Mouse (Mus musculus) kidney, embryonic 14.5 days (tissue): Measurements from ENCODE around the gene Clasp2. TPM values are rescaled to one million over a fixed set of nuclear protein-coding genes. Genes with fewer than 3 reads are reported as not detected.

Source experiments
- ATAC-seq: fragments of 200-750 bp; cut with Nextera tagmentation; 2 replicates; pipeline ENCODE4 v1.8.0; 2017; ENCODE audit warnings: moderate number of reproducible peaks, mild to moderate bottlenecking, moderate TSS enrichment, moderate library complexity; ENCODE audit not compliant: low FRiP score, low TSS enrichment
- H3K27ac ChIP-seq: fragments of 300-500 bp; sonication (generic); 2 replicates; pipeline ENCODE4 v1.5.1; 2014; ENCODE audit warnings: low read depth, mild to moderate bottlenecking, low read length, moderate library complexity, mixed read lengths
- H3K27me3 ChIP-seq: fragments of 300-500 bp; sonication (generic); 2 replicates; pipeline ENCODE4 v1.6.1; 2014; ENCODE audit warnings: mild to moderate bottlenecking, low read length; ENCODE audit not compliant: control insufficient read depth, insufficient read depth
- H3K36me3 ChIP-seq: fragments of 300-500 bp; sonication (generic); 2 replicates; pipeline ENCODE4 v1.6.1; 2014; ENCODE audit warnings: low read length, mixed read lengths; ENCODE audit not compliant: control insufficient read depth, insufficient read depth
- H3K4me1 ChIP-seq: fragments of 300-500 bp; sonication (generic); 2 replicates; pipeline ENCODE4 v1.6.1; 2014; ENCODE audit warnings: low read length, mixed read lengths; ENCODE audit not compliant: control insufficient read depth, insufficient read depth
- H3K4me2 ChIP-seq: fragments of 300-500 bp; sonication (generic); replicated peaks from 2 replicates; pipeline ENCODE4 v1.6.1; 2014; ENCODE audit warnings: low read depth, mild to moderate bottlenecking, low read length
- H3K4me3 ChIP-seq: fragments of 300-500 bp; sonication (generic); 2 replicates; pipeline ENCODE4 v1.5.1; 2014; ENCODE audit warnings: mild to moderate bottlenecking, low read length
- H3K9ac ChIP-seq: fragments of 300-500 bp; sonication (generic); 2 replicates; pipeline ENCODE4 v1.6.1; 2014; ENCODE audit warnings: low read depth, mild to moderate bottlenecking, low read length, moderate library complexity
- H3K9me3 ChIP-seq: fragments of 300-500 bp; sonication (generic); 2 replicates; pipeline ENCODE4 v1.6.1; 2016; ENCODE audit warnings: low read length; ENCODE audit not compliant: control insufficient read depth
- WGBS: fragments of 180-500 bp; shearing (Covaris S2); extraction: QIAGEN DNeasy Blood & Tissue Kit; methylation state at CpG from one replicate; pipeline ENCODE4 v1.1.7; 2014; 5-methylcytosine and 5-hydroxymethylcytosine counted together
- polyA plus RNA-seq: library from polyadenylated mRNA; unstranded; fragments of >200 nt; fragmentation: Nextera tagmentation; extraction: Ambion mirVana; gene quantifications from 2 replicates; pipeline ENCODE4 v1.2.1, GENCODE M21; 2014

The Clasp2 gene
- polyA plus RNA-seq, 1 experiment from 2014 or later, result 29.6 TPM

- 82% methylated on average over 9 of the region's 9 CpGs for WGBS
- H3K4me3 ChIP-seq, result no peak overlapping the region
- H3K36me3 ChIP-seq, result no peaks in the 10 kb centered on the region
- no peaks in the 10 kb centered on the region for H3K9me3 ChIP-seq
- H3K4me1 ChIP-seq, result no peaks in the 10 kb centered on the region
- ATAC-seq, result no peak
- H3K4me2 ChIP-seq, result no peak overlapping the region
- H3K9ac ChIP-seq, result no peak overlapping the region
- H3K27me3 ChIP-seq, result no peaks in the 10 kb centered on the region
- H3K27ac ChIP-seq, result no peak overlapping the region
These were observed 87.4 kb downstream of the Clasp2 start for GRCm38 (mm10) chr9:113828719-113829118.

GRCm38 (mm10) chr9:113830219-113830618 lies 88.9 kb downstream of the Clasp2 start:
- no peaks in the 10 kb centered on the region for H3K9me3 ChIP-seq
- H3K27ac ChIP-seq, result no peak overlapping the region
- no peak overlapping the region for H3K9ac ChIP-seq
- no peak for ATAC-seq
- no peaks in the 10 kb centered on the region for H3K36me3 ChIP-seq
- no peak overlapping the region for H3K4me3 ChIP-seq
- no peaks in the 10 kb centered on the region for H3K27me3 ChIP-seq
- WGBS, result 81% methylated on average over 3 of the region's 3 CpGs
- no peaks in the 10 kb centered on the region for H3K4me1 ChIP-seq
- H3K4me2 ChIP-seq, result no peak overlapping the region

DNA sequence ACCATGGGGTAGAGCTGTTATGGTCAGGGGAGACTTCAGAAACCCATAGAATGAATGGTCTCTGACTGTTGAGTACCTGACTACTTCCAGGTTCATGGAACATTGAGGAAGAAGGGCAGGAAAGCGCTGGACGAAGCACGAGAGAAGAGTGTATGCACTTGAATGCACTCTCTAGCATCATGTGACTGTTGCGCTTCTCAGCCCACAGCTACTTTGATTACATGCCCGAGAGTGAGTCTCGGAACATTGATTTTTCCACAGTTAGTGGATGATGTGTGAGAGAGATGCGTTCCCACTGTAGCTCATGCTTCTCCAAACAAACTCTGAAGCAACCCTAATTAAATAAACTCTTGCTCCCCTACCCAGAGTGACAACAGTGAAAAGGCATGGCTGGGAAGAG lies 92.2 kb downstream of the Clasp2 start:
- H3K4me3 ChIP-seq, result no peak overlapping the region
- no peaks in the 10 kb centered on the region for H3K9me3 ChIP-seq
- H3K9ac ChIP-seq, result no peak overlapping the region
- WGBS, result 55% methylated on average over 7 of the region's 7 CpGs
- H3K27ac ChIP-seq, result no peak overlapping the region
- no peaks in the 10 kb centered on the region for H3K36me3 ChIP-seq
- H3K27me3 ChIP-seq, result no peaks in the 10 kb centered on the region
- ATAC-seq, result no peak; the same call in 1 of the 2 replicates
- no peak overlapping the region for H3K4me2 ChIP-seq
- no peaks in the 10 kb centered on the region for H3K4me1 ChIP-seq

- no peak overlapping the region for H3K9ac ChIP-seq
- no peak overlapping the region for H3K4me3 ChIP-seq
- H3K27ac ChIP-seq, result no peak overlapping the region
- no peaks in the 10 kb centered on the region for H3K9me3 ChIP-seq
- H3K36me3 ChIP-seq, result peaks cover 3% of the 10 kb centered on the region; the same call in 1 of the 2 replicates
- WGBS, result 88% methylated on average over 4 of the region's 4 CpGs
- H3K27me3 ChIP-seq, result no peaks in the 10 kb centered on the region
- ATAC-seq, result no peak
- H3K4me1 ChIP-seq, result no peaks in the 10 kb centered on the region
- no peak overlapping the region for H3K4me2 ChIP-seq
These were observed 95.7 kb downstream of the Clasp2 start for GRCm38 (mm10) chr9:113837001-113837400.

DNA sequence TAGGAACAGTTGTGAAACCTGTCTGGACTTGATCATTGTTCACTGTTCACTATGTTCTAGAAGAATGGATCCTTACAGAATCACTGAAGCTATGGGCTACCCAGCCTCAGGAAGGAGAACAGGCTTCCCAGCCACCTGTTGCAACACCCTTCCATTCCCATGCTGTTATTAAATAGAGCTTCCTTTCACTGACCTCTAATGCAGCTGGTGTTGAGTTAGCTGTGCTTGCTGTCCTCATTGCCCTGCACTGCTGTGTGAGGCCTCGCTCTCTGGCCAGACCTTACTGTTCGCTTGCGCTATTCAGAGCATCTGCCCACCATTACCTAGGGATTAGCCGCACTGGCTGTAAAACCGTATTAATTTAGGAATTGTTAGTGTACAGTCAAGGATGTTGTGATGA lies 96.2 kb downstream of the Clasp2 start:
- no peak for ATAC-seq
- Histone ChIP-seq H3K9ac (no peak overlapping the region), H3K36me3 (peaks cover 3% of the 10 kb centered on the region; the same call in 1 of the 2 replicates), H3K4me1 (no peaks in the 10 kb centered on the region), H3K9me3 (no peaks in the 10 kb centered on the region), H3K4me2 (no peak overlapping the region), H3K27me3 (no peaks in the 10 kb centered on the region), H3K4me3 (no peak overlapping the region), H3K27ac (no peak overlapping the region)
- 97% methylated on average over 5 of the region's 5 CpGs for WGBS

DNA sequence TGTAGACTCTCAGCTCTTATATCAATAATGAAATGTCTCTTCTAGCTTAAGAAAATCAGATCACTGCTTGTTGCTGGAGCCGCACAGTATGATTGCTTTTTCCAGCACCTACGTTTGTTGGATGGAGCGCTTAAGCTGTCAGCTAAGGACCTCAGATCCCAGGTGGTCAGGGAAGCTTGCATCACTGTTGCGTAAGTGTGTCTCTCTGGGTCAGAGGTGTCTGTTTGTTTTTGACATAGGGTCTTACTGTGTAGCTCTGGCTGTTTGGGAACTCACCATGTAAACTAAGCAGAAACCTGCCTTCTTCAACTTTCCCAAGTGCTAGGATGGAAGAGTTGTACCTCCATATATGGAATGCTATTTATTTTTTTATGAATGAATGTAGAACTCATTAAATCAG lies 102.8 kb downstream of the Clasp2 start:
- peaks cover 9% of the 10 kb centered on the region; the same call in 1 of the 2 replicates for H3K36me3 ChIP-seq
- no peak for ATAC-seq
- no peak overlapping the region for H3K27ac ChIP-seq
- H3K4me1 ChIP-seq, result no peaks in the 10 kb centered on the region
- H3K9ac ChIP-seq, result no peak overlapping the region
- 91% methylated on average over 4 of the region's 4 CpGs for WGBS
- H3K4me3 ChIP-seq, result no peak overlapping the region
- no peaks in the 10 kb centered on the region for H3K27me3 ChIP-seq
- no peaks in the 10 kb centered on the region for H3K9me3 ChIP-seq
- no peak overlapping the region for H3K4me2 ChIP-seq

DNA sequence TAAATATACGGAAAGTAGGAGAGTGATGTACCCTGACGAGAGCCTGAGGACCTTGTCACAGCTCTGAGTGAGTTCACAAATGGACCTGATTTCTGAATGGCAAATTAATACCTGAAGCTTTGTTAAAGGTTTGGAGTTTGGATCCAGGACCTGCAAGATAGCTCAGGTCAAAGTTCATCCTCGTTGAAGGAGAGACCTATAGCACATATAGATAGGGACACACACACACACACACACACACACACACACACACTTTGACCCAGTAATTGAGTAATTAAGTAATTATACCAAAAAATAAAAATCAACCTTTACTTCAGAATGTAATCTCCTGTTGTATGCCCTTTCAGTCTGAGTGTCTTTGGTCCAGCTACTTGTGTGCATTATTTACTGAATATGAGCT lies 114.2 kb downstream of the Clasp2 start:
- no peaks in the 10 kb centered on the region for H3K9me3 ChIP-seq
- no peak overlapping the region for H3K4me2 ChIP-seq
- no peak overlapping the region for H3K4me3 ChIP-seq
- no peak overlapping the region for H3K27ac ChIP-seq
- no peak for ATAC-seq
- 92% methylated on average over 3 of the region's 3 CpGs for WGBS
- no peaks in the 10 kb centered on the region for H3K27me3 ChIP-seq
- H3K4me1 ChIP-seq, result no peaks in the 10 kb centered on the region
- no peak overlapping the region for H3K9ac ChIP-seq
- H3K36me3 ChIP-seq, result peaks cover 27% of the 10 kb centered on the region; the same call in 1 of the 2 replicates

GRCm38 (mm10) chr9:113857281-113857928 lies 116.1 kb downstream of the Clasp2 start:
- ATAC-seq, result no peak
- Histone ChIP-seq H3K4me3 (no peak overlapping the region), H3K27me3 (no peaks in the 10 kb centered on the region), H3K4me2 (no peak overlapping the region), H3K9me3 (no peaks in the 10 kb centered on the region), H3K27ac (no peak overlapping the region), H3K36me3 (peaks cover 26% of the 10 kb centered on the region; the same call in 1 of the 2 replicates), H3K9ac (no peak overlapping the region), H3K4me1 (no peaks in the 10 kb centered on the region)
- WGBS, result 88% methylated on average over 8 of the region's 8 CpGs

DNA sequence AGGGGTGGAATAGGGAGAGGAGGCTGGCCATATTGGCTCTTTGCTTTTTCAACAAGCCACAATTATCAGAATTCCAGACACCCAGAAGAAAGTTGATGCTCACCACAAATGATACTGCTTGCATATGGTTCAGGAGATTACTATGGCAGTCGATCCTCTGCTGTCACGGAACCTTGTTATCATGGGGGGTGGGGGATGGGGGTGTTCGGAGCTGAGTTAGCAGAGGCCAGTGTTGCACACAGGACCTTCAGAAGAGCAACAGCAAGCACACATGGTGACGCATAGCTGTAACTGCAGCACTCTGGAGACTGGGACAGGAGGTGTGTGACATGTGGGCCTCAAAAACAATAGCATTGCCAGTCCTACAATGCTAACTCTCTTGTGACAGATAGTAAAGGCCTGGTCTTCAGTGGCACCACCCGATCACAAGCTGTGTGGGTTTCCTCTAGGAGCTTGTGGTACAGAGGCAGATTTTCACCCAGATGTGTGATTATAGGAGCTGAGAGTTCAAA lies 116.7 kb downstream of the Clasp2 start:
- Histone ChIP-seq H3K27ac (no peak overlapping the region), H3K27me3 (no peaks in the 10 kb centered on the region), H3K36me3 (peaks cover 20% of the 10 kb centered on the region; the same call in 1 of the 2 replicates), H3K9me3 (no peaks in the 10 kb centered on the region), H3K9ac (no peak overlapping the region), H3K4me1 (no peaks in the 10 kb centered on the region), H3K4me2 (no peak overlapping the region), H3K4me3 (no peak overlapping the region)
- WGBS, result 89% methylated on average over 5 of the region's 5 CpGs
- no peak for ATAC-seq
